Comparison of ENCODE assay signal across 9 mouse cellular contexts in the genomic region with DNA sequence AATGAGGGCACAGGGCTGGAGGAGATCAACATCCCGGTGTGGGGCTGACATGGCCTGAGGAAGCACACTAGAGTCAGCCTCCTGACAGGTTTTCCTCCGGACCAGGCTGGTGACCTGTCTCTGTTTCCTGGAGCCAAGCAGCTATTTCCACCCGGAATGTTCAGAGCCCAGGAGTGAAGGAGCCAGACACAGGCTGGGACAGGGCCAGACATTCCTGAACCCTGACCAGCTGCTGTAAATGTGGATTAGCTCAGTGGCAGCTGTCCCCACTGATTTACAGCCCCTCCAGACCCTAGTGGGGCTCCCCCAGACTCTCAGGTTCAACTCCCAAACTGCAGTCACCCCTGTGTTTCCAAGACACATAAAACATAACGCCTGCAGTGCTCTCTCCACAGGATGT. TPM values are rescaled to one million over a fixed set of nuclear protein-coding genes. Genes with fewer than 3 reads are reported as not detected.
DNase-seq lines count a peak whose midpoint lies in the region; ATAC-seq and TF ChIP-seq lines count a peak whose summit lies in the region.
"Had no signal": no experiment of that assay in that cellular context is flagged by ENCODE, and none has a peak within 500 bp of the region (broad histone marks: within the 10 kb centered on the region; RNA-seq: fewer than 3 reads in every experiment).

No protein-coding gene starts in this region.

- H3K4me1 ChIP-seq in intestine, postnatal 0 days (replicated peaks; ENCODE audit: control insufficient read depth, insufficient read depth, low read length), result peaks cover 28% of the 10 kb centered on the region; the same call in 1 of the 2 replicates
- H3K4me1 ChIP-seq in limb, embryonic 15.5 days, result peaks cover 54% of the 10 kb centered on the region
- H3K4me1 ChIP-seq in forebrain, embryonic 15.5 days, result peaks cover 39% of the 10 kb centered on the region

- peak; percentile 18 to 33 for DNase-seq in adrenal gland, postnatal 36 days
- peak; percentile 69 for DNase-seq in gastrocnemius, postnatal 14 days
- DNase-seq in layer of hippocampus, postnatal 14 days (ENCODE audit: low spot score in 2 of 2), result no peak
- no peak for DNase-seq in frontal cortex, postnatal 14 days (ENCODE audit: low spot score in 2 of 2)
- no peak for DNase-seq in left cerebral cortex, adult 18-20 months (ENCODE audit: low spot score in 2 of 2)

- intact Hi-C loops in gastrocnemius, postnatal 14 days (cut with DNase I; ENCODE audit: low total_unique reads), result no loop called here

- ATAC-seq in intestine, postnatal 0 days, result no peak
- ATAC-seq in limb, embryonic 15.5 days (ENCODE audit: insufficient number of reproducible peaks, low FRiP score, low TSS enrichment, low read depth), result peak; percentile 70; the same call in 1 of the 2 replicates
- ATAC-seq in forebrain, embryonic 15.5 days (replicated peaks), result no peak

- H3K27me3 ChIP-seq in intestine, postnatal 0 days (replicated peaks; ENCODE audit: control insufficient read depth, insufficient read depth, low read length), result no peaks in the 10 kb centered on the region
- H3K27me3 ChIP-seq in limb, embryonic 15.5 days, result no peaks in the 10 kb centered on the region
- H3K27me3 ChIP-seq in forebrain, embryonic 15.5 days, result no peaks in the 10 kb centered on the region

- no peaks in the 10 kb centered on the region for H3K9me3 ChIP-seq in intestine, postnatal 0 days (ENCODE audit: control insufficient read depth)
- no peaks in the 10 kb centered on the region for H3K9me3 ChIP-seq in limb, embryonic 15.5 days
- H3K9me3 ChIP-seq in forebrain, embryonic 15.5 days, result no peaks in the 10 kb centered on the region

- H3K4me2 ChIP-seq in intestine, postnatal 0 days (replicated peaks; ENCODE audit: low read depth), result no peak overlapping the region
- no peak overlapping the region for H3K4me2 ChIP-seq in limb, embryonic 15.5 days
- H3K4me2 ChIP-seq in forebrain, embryonic 15.5 days (replicated peaks), result no peak overlapping the region

- TF ChIP-seq CTCF in intestine, postnatal 0 days (IDR thresholded peaks at IDR 0.05; ENCODE audit: low read depth), result no peak

- WGBS in intestine, postnatal 0 days, result 20% methylated on average over 4 of the region's 4 CpGs
- WGBS in limb, embryonic 15.5 days, result 18% methylated on average over 4 of the region's 4 CpGs
- WGBS in forebrain, embryonic 15.5 days, result 74% methylated on average over 4 of the region's 4 CpGs

- H3K4me3 ChIP-seq in intestine, postnatal 0 days (ENCODE audit: low read depth, low read length), result no peak overlapping the region
- no peak overlapping the region for H3K4me3 ChIP-seq in limb, embryonic 15.5 days
- no peak overlapping the region for H3K4me3 ChIP-seq in forebrain, embryonic 15.5 days

- H3K9ac ChIP-seq in intestine, postnatal 0 days (ENCODE audit: low read depth, low read length), result no peak overlapping the region
- no peak overlapping the region for H3K9ac ChIP-seq in limb, embryonic 15.5 days
- H3K9ac ChIP-seq in forebrain, embryonic 15.5 days (replicated peaks), result no peak overlapping the region

- peak overlapping the region; percentile 35 for H3K27ac ChIP-seq in intestine, postnatal 0 days (ENCODE audit: low read depth, low read length)
- H3K27ac ChIP-seq in limb, embryonic 15.5 days, result peak overlapping the region; percentile 58
- H3K27ac ChIP-seq in forebrain, embryonic 15.5 days (replicated peaks), result no peak overlapping the region

- peaks cover 4% of the 10 kb centered on the region; the same call in 1 of the 2 replicates for H3K36me3 ChIP-seq in intestine, postnatal 0 days (ENCODE audit: control insufficient read depth, insufficient read depth)
- H3K36me3 ChIP-seq in limb, embryonic 15.5 days, result no peaks in the 10 kb centered on the region
- 0 out of 2 replicates have a peak, but pooled peaks cover 4% of the 10 kb centered on the region for H3K36me3 ChIP-seq in forebrain, embryonic 15.5 days

RNA-seq across cellular contexts. Expression of a gene that starts 42.7 kb away (rescaled TPM):
- total RNA-seq in adrenal gland, postnatal 36 days (2021), result 1,000 to 10,000 TPM; 1,253 to 1,514 TPM
- not detected for total RNA-seq in gastrocnemius, postnatal 14 days (2021)
- polyA plus RNA-seq in intestine, postnatal 0 days (2015; fragmentation: Nextera tagmentation; extraction: Ambion mirVana), result 41.5 and 43.2 TPM in 2 replicates
- polyA plus RNA-seq in limb, embryonic 15.5 days (2015; fragmentation: Nextera tagmentation; extraction: Ambion mirVana), result 0.42 TPM in 2 replicates
- 100 to 1,000 TPM; 151 to 154 TPM for total RNA-seq in layer of hippocampus, postnatal 14 days (2021)
- polyA plus RNA-seq in forebrain, embryonic 15.5 days (2015; fragmentation: Nextera tagmentation; extraction: Ambion mirVana), result 99.3 and 102 TPM in 2 replicates
- 100 to 1,000 TPM; 151 to 236 TPM for total RNA-seq in left cerebral cortex, adult 18-20 months (2021)
- total RNA-seq: common myeloid progenitor, adult 5-6 weeks had no signal

Comparison
In these comparisons a context has a peak if more than half of its experiments do, and no peak if none do; other contexts are left out.
1. DNase-seq: peak in adrenal gland, postnatal 36 days (2 of 2) and gastrocnemius, postnatal 14 days (single experiment); none in layer of hippocampus, postnatal 14 days (0 of 2), frontal cortex, postnatal 14 days (0 of 2) and left cerebral cortex, adult 18-20 months (0 of 2).
2. RNA of a gene that starts 42.7 kb away (total RNA-seq): 1,253 to 1,514 TPM in adrenal gland, postnatal 36 days, 151 to 236 TPM in left cerebral cortex, adult 18-20 months and 151 to 154 TPM in layer of hippocampus, postnatal 14 days; not detected in gastrocnemius, postnatal 14 days; every median in the first group is over 100 times any median in the second.